Mouse (Mus musculus) natural killer cell, adult 2 months (primary cell): ENCODE results near the gene Brd1.

Source experiments
- DNase-seq, 2 experiments: peaks; one replicate each; pipeline ENCODE4 v3.0.0; 2022; ENCODE audit warnings: low spot score in 2 of 2

The Brd1 gene

DNA sequence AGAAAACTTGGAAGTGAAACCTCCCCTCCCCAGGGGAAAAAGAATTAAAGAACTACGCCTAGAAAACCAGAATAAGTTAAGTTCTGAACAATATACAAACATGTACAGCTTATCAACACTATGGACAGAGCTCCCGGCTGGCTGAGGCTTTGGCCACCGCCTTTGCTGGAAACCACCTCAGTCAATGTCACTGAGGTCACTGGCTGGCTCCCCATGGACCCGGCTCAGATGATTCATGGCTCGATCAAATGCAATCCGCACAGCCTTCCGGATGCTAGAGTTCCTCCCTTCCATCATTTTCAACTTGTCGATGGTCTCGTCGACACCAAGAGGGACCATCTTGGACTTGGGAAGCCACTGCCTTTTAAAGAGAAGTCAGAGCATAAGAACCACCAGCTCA, 45.9 kb downstream of the Brd1 start:
- DNase-seq = no peak

DNA sequence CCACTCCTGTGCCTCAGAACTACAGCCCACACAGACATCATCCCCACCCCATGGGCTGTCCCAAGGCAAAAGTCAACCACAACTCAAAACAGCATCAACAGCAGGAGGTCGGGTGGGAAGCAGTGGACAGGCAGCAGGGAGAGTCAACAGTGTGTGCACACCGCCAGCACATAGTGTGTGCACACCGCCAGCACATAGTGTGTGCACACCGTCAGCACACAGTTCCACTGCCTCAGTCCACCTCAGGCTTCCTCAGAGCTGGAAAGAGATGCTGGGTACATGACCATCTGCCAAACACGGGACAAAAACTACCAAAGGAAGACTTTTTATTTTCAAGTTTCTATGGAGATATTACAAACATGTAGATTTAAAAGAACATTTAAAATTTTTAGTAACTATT, 47.3 kb downstream of the Brd1 start:
- DNase-seq = no peak

DNA sequence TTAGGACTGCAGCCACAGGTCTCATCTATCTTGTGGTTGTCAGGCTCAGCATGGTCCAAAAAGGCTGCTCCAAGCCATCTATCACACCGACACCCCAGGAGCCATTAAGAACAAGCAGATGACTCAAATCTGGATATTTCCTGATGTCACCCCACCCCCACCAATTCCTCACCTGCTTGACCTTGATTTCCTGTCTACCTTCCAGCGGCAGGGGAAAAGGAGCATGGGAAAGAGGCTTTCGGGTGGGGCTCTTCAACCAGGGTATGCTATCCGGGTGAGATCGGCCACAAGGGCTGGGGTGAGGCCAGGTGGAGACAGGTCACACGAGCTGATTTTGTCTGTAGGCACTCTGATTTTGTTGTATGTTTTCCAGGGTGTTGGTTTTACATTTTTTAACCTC, 50.0 kb downstream of the Brd1 start:
- no peak for DNase-seq

DNA sequence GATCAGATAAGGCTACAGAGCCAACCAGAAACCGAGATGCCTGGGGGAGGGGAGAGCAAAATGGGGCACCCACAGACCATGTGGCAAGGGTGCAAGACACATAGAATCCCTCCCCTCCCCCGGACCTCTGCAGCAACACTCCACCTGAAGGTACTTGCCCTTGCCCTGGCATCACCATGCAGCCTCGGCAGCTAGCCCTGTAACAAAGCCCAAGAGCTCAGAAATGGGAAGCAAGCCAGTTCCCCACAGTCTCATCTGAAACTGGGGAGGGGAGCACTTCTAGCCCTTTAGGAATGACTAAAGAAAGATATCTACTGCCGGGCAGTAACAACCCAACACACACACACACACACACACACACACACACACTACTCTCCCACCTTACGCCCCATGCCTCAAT, 53.1 kb downstream of the Brd1 start:
- no peak for DNase-seq

DNA sequence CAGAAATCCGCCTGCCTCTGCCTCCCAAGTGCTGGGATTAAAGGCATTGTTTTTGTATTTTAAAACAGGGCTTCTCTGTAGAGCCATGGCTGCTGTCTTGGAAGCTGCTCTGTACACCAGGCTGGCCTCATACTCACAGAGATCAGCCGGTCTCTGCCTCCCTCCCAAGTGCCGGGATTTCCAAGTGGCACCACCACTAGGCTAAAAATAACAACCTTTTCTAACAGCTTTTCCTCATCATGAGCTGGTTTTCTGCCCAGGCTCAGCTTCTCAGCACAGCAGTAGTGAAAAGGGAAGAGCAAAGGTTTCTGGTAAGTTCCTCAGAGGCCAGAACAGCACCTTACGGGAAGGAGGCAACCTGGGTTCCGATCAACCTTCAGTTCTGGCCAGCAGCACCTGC, 56.5 kb downstream of the Brd1 start:
- no peak for DNase-seq

DNA sequence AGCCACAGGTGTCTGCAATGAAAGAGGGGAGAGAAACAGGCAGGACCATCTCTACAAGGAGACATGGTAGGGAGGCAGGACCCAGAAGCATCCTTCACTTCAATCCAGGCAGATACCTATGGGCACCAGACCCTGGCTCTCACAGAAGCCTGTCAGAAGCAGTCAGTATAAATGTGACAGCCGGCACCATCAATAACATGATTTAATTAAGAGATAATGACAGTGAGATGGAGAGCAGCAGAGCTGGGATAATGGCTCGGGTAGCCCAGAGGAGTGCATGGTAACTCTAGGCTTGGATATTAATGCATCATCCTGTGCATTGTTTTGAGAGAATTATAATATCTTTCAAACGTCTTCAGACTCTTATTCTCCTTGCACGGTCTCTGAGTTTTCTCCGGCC, 58.0 kb downstream of the Brd1 start:
- DNase-seq = no peak

DNA sequence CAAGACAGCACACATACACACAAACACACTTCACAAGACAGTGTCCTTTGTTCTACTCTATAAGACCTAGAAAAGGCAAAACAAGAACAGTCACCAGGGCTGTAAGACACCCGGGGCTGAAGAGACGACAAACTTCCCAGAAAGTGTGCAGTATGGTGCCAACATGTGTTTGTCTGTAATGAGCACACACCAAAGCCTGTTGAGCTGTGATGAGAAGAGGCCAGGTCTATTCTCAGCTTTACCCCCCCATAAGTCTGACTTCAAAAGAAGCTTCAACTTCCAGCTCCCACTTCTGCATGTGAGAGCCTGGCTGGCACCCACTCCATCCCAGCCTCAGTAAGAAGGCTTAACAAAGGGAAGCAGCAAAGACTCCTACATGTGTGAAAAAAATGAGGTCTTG, 65.3 kb downstream of the Brd1 start:
- no peak for DNase-seq

DNA sequence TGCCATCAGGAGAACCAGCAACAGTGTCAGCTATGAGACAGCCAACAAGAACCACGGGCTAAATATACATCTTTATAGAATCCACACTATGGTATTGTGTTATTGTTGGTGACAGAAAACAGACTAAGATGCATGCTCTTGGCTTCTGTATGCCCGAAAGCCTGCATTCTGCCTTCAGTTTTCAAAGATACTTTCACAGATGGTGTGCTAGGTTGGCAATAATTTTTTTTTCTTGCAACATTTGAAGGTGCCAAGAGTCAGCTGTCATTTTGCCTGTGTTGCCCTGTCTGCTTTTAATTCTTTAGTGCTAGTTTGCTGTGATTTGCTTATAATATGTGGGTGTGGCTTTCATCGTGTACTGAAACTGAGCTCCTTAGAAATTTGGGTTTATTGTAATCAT, 66.4 kb downstream of the Brd1 start:
- DNase-seq = no peak

DNA sequence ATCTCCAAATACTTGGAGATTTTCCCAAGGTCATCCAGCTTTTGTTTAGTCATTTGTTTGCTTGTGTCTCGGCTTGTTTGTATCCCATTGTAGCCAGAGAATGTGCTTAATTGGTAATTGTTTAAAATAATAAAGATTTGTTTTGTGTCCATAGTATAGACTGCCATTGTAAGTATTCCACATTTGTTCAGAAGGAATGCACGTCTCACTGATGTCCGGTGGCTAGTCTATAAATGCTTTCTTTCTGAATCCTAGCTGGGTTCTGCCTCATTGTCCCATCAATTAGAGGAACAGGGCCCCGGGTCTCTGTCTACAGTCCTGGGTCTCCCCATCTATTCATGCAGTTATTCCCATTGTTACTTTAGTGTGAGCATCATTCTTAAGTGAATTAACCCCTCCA, 68.2 kb downstream of the Brd1 start:
- no peak for DNase-seq

DNA sequence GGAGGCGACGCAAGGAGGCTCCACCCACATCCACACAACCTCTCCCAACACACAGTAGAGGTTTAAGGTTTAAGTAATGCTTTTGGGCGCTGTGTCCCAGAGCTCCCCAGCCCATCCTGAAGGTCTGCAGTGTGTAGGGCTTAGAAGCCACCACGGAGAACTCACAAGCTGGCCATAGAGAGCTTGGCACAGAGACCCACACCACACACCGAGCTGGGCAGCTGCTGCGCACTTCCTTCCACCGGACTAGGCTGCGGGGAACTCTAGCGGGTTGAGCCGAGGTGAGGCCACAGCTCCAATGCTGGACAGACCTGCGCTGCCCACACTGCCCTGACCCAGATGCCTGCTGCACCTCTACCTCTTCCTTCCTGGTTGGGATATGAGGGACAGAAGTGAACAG, 71.0 kb downstream of the Brd1 start:
- no peak for DNase-seq

DNA sequence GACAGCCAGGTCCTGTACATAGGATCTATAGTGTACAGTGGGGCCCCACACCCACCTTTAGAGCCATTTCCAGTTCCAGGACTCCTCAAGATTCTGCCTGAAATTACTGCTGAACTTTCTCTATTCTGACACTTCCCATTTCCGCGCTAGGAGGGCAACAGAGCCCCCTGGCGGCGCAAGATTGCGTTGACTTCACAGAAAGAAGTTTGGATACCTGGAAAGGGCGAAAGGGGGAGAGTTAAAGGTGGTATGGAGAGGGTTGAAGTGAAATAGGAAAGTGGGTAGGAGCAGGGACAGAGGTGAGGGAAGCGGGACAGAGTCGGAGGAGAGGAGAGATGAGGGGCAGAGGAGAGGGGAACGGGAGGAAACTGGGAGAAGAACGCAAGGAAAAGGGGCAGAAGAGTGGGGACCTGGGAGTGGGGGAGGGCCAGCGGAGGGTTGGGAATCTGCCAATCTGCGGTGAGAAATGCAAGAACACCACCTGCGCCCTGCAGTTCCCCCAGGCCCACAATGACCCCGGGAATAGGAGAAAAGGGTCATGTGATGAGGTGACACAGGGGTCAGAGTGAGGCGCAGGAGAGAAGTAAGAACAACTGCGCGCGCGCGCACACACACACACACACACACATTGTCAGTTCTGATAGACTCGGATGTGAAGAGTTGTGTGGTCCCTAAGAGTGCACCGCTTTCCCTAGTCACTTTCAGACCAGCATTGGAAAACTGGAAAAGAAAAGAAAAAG, 71.8 kb downstream of the Brd1 start:
- peak in 1 of 2 experiments; percentile 24 for DNase-seq

DNA sequence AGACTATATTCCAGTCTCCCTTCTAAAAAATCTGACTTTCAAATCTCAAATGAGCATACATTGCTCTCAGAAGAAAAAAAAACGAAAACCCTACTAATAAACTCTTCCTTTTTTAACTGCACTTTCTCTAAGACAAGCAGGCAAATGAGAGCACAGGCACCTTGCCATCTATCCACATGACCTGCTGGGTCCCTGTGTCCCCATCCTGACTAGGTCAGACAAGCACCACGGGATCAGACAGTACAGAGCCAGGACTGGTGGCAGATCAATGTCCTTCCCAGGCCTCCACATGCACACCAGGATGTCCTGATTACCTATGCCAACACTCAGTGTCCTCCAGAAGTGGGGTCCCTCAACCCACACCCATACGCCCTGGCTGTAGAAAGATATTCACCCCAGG, 72.4 kb downstream of the Brd1 start:
- no peak for DNase-seq

DNA sequence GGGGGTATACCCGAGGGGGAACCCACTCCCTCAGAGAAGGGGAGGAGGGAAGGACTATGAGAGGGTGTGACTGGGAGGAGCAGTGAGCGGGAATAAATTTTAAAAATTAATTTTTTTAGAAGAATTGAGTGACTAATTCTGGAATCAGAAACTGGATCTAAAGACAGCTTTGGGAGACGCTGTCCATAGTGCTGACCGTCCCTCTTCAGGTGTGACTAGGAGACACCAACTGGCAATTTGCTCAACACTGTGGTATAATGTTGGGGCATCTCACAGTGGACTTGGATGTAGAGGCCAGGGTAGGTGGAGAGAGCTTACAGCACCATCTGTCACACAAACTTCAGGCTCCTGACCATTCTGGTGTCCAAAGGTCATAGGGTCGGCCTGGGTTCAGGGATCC, 82.0 kb downstream of the Brd1 start:
- no peak for DNase-seq

DNA sequence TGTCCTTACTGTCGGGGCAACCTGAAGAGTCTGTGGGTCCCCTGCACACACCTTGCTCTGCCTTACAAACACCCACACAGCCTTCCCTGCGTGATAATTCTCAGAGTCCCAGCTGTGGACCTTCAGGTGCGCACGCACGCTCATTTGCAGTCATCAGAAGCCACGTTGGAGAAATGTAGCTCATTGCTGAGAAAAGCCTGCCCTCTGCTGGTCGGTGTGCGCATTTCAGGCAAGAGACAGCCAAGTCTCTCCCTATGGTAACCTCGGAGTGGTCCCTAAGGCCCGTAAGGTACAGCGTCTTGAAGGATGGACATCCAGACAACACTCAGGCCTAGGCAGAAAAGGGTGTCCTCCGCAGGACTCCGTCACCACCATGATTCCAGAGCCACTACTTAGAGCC, 83.0 kb downstream of the Brd1 start:
- DNase-seq = peak; percentile 3 to 20
